Mouse (Mus musculus): ENCODE measurements around the gene Dusp13.

DNA sequence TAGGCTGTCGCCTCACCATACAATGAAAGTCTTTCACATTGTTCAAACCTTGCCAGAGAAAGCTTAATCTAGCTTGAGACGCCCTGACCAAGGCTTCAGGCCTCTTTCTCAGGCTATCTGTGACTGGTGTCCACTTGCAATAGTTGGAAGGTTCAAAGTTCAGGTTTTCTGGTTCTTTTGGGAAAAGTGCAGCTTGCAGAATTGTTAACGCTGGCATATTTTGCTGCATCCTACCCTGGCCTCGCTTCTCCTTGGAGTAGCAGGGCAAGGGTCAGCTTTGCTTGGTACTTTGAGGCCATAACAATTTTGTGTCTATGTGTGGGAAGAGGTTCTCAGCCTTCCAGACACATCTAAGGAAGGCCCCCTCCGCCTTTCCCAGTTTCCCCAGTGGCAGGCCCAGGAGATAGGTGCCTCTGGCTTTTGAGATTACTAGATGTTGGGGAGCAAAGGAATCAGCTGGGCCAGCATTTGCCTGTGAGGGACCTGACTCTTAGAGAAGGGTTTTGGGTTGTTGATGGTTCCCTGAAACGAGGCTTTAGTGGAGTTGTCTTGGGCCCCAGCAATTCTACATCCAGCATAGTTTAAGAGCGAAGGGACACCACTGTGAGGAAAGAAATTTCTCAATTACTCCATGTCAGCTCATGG, 54.7 kb downstream of the Dusp13 start:
- TF ChIP-seq CTCF (IDR thresholded peaks at IDR 0.05; ENCODE audit: borderline replicate concordance, insufficient read depth, low read length) (no peak), POLR2A (IDR thresholded peaks at IDR 0.05; ENCODE audit: low read depth, low read length) (no peak)

All from embryonic fibroblast, embryonic 13.5 days (primary cell).